Mouse (Mus musculus) spleen, adult 2 months (tissue): ENCODE measurements around the gene Ubash3a. TPM values are rescaled to one million over a fixed set of nuclear protein-coding genes. Genes with fewer than 3 reads are reported as not detected.

Experiments
- DNase-seq, 2 experiments: peaks; one replicate each; pipeline versions ENCODE4 v3.0.0 to v3.0.0-alpha.2; 2012 to 2021; ENCODE audit warnings: low spot score in 2 of 2, low read depth in 1 of 2
- H3K27ac ChIP-seq: fragments of 200-500 bp; 2 replicates; pipeline ENCODE4 v1.5.1; 2012; ENCODE audit warnings: low read length, inconsistent platforms; ENCODE audit not compliant: insufficient read depth
- H3K27me3 ChIP-seq: fragments of 200-500 bp; 2 replicates; pipeline ENCODE4 v1.6.1; 2012; ENCODE audit warnings: mild to moderate bottlenecking, moderate library complexity, low read length, inconsistent platforms; ENCODE audit not compliant: control insufficient read depth, insufficient read depth
- H3K36me3 ChIP-seq: fragments of 200-500 bp; 2 replicates; pipeline ENCODE4 v1.6.1; 2012; ENCODE audit warnings: mild to moderate bottlenecking, low read length, inconsistent platforms; ENCODE audit not compliant: control insufficient read depth, insufficient read depth
- H3K4me1 ChIP-seq: fragments of 200-500 bp; 2 replicates; pipeline ENCODE4 v1.6.1; 2011; ENCODE audit warnings: inconsistent platforms; ENCODE audit not compliant: control insufficient read depth, insufficient read depth, insufficient read length
- H3K4me3 ChIP-seq: fragments of 200-500 bp; 2 replicates; pipeline ENCODE4 v1.5.1; 2011; ENCODE audit warnings: mild to moderate bottlenecking, inconsistent platforms; ENCODE audit not compliant: insufficient read depth, insufficient read length; ENCODE audit errors: extremely low read depth
- CTCF ChIP-seq: fragments of 200-500 bp; IDR thresholded peaks from 2 replicates; pipeline ENCODE4 v1.5.1; 2011; ENCODE audit warnings: mild to moderate bottlenecking, inconsistent platforms; ENCODE audit not compliant: insufficient read depth, insufficient read length, insufficient replicate concordance; ENCODE audit errors: extremely low read depth
- POLR2A ChIP-seq: fragments of 200-500 bp; IDR thresholded peaks from 2 replicates; pipeline ENCODE4 v1.6.1; 2011; ENCODE audit warnings: low read depth, low read length, inconsistent platforms
- WGBS: fragments of 180-500 bp; shearing (Covaris S2); methylation state at CpG from one replicate; pipeline ENCODE4 v1.1.7; 2018; 5-methylcytosine and 5-hydroxymethylcytosine counted together
- polyA plus RNA-seq: library from polyadenylated mRNA; depleted of rRNA; stranded (reverse); fragments of >200 nt; gene quantifications from 2 replicates; pipeline ENCODE4 v1.2.3, GENCODE M21; 2012

The Ubash3a gene
- polyA plus RNA-seq, 1 experiment: 12.5 TPM

GRCm38 (mm10) chr17:31276207-31276921 lies 68.7 kb downstream of the Ubash3a start:
- TF ChIP-seq CTCF (no peak), POLR2A (no peak)
- no peak for DNase-seq

DNA sequence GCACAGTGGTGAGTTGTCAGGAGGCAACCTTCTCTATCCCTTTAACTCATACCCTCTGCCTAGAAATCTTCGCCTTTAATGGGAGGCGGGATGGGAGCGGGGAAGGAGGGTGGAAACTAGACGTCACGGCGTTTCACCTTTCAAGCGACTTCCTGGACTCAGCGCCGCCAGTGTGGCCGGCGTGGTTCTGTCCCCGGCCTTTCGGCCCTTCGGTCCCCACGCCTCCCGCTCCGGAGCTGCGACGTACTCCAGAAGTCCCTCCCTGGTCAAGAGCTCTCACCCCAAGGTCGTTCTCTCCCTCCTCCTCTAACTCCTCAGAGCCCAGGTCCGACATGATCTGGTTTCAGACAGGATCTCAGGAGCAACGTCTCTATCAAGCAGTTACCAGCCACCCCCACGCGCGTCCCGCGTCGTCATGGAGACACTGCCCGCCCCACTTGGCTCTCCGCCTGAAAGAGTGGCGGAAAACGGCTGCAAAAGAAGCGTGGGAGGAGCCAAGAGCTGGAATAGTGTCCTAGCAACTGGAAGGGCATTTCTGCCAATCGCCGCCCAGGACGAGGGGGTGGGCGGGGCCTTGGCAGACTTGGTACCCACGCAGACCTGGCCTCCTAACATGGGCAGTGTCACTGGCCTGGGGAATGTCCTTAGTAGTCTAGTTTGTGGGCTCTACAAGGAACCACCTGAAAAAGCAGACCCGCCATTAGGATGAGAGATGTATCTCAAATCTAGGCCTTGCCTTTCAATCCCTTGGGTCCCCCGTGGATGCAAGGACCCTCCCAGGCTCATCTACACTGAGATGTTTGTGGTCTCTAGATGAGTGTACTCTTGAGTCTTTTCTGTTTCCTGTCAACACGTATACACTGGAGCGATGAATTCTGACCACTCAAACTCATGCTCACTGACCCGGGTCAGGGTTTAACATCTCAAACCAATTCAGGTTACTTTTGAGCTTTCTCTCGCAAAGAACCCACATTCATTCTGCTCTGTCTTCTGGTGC lies 69.5 kb downstream of the Ubash3a start, which contains the start of gene Rsph1:
Gene Rsph1, minus strand, starts transcription at position 462 of the 997 bp plus-strand sequence.
- Histone ChIP-seq H3K36me3 (no peaks in the 10 kb centered on the region), H3K27ac (no peak within 1 kb of the TSS), H3K4me3 (peak within 1 kb of the TSS; percentile 50; the same call in 1 of the 2 replicates), H3K27me3 (no peaks in the 10 kb centered on the region), H3K4me1 (peaks cover 9% of the 10 kb centered on the region)
- WGBS: 14% methylated on average over 44 of the region's 44 CpGs
- TF ChIP-seq POLR2A (no peak), CTCF (no peak)
- peak; percentile 58 to 93 for DNase-seq

More at GRCm38 (mm10) chr17:31276207-31276921, 68.7 kb downstream of the Ubash3a start:
- Histone ChIP-seq H3K4me3 (peak overlapping the region; percentile 50; the same call in 1 of the 2 replicates), H3K36me3 (no peaks in the 10 kb centered on the region), H3K27me3 (no peaks in the 10 kb centered on the region), H3K4me1 (peaks cover 9% of the 10 kb centered on the region), H3K27ac (no peak overlapping the region)
- WGBS: 64% methylated on average over 9 of the region's 9 CpGs

GRCm38 (mm10) chr17:31277931-31278330 lies 70.3 kb downstream of the Ubash3a start:
- H3K27ac ChIP-seq: no peak overlapping the region
- TF ChIP-seq CTCF: no peak
- no peak for TF ChIP-seq POLR2A
- H3K4me1 ChIP-seq: peaks cover 9% of the 10 kb centered on the region
- no peaks in the 10 kb centered on the region for H3K36me3 ChIP-seq
- 93% methylated on average over 4 of the region's 4 CpGs for WGBS
- no peak for DNase-seq
- no peaks in the 10 kb centered on the region for H3K27me3 ChIP-seq
- no peak overlapping the region for H3K4me3 ChIP-seq

DNA sequence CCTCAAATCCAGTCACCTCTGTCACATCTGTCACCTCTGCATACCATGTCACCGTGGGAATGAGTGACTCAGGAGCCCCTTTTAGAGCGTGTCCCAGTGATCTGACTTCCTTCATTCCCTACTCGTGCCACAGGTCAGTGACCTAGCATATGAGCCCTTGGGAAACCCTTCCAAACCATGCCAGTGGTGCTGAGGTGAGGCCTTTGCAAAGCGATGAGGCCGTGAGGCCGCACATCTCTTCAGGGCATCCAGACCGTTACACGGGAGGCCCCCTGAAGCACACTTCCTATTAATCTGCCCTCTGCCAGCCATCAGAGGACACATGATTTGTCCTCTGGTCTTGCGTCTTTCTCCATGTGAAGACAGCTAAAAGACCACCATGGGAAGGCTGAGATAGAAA lies 71.9 kb downstream of the Ubash3a start:
- Histone ChIP-seq H3K27ac (no peak overlapping the region), H3K27me3 (no peaks in the 10 kb centered on the region), H3K4me1 (peaks cover 9% of the 10 kb centered on the region), H3K4me3 (no peak overlapping the region), H3K36me3 (no peaks in the 10 kb centered on the region)
- WGBS: 78% methylated on average over 9 of the region's 9 CpGs
- DNase-seq: no peak
- no peak for TF ChIP-seq CTCF
- no peak for TF ChIP-seq POLR2A

GRCm38 (mm10) chr17:31280269-31280668 lies 72.6 kb downstream of the Ubash3a start:
- 73% methylated on average over 6 of the region's 6 CpGs for WGBS
- TF ChIP-seq POLR2A (no peak), CTCF (no peak)
- Histone ChIP-seq H3K36me3 (no peaks in the 10 kb centered on the region), H3K4me1 (peaks cover 9% of the 10 kb centered on the region), H3K4me3 (no peak overlapping the region), H3K27ac (no peak overlapping the region), H3K27me3 (no peaks in the 10 kb centered on the region)
- DNase-seq: no peak

- Histone ChIP-seq H3K27ac (no peak overlapping the region), H3K27me3 (no peaks in the 10 kb centered on the region), H3K4me1 (peaks cover 7% of the 10 kb centered on the region), H3K36me3 (no peaks in the 10 kb centered on the region), H3K4me3 (no peak overlapping the region)
- TF ChIP-seq POLR2A: no peak
- 0 out of 2 replicates have a peak, but pooled peaks have one; percentile 1 for TF ChIP-seq CTCF
- WGBS: 70% methylated on average over 19 of the region's 19 CpGs
- DNase-seq: no peak
These were observed 74.4 kb downstream of the Ubash3a start for GRCm38 (mm10) chr17:31281830-31282686.
